Mouse (Mus musculus) limb, embryonic 13.5 days (tissue): ENCODE results near the gene Sox5. TPM values are rescaled to one million over a fixed set of nuclear protein-coding genes. Genes with fewer than 3 reads are reported as not detected.

ENCODE experiments used
- ATAC-seq: fragments of 200-750 bp; cut with Nextera tagmentation; 2 replicates; pipeline ENCODE4 v1.8.0; 2017; ENCODE audit warnings: low read depth, moderate number of reproducible peaks, moderate TSS enrichment; ENCODE audit not compliant: low FRiP score
- H3K27ac ChIP-seq: fragments of 300-500 bp; sonication (generic); 2 replicates; pipeline ENCODE4 v1.5.1; 2015; ENCODE audit warnings: inconsistent platforms, mild to moderate bottlenecking, moderate library complexity
- H3K27me3 ChIP-seq: fragments of 300-500 bp; sonication (generic); 2 replicates; pipeline ENCODE4 v1.6.1; 2015; ENCODE audit warnings: mild to moderate bottlenecking, inconsistent platforms
- H3K36me3 ChIP-seq: fragments of 300-500 bp; sonication (generic); 2 replicates; pipeline ENCODE4 v1.6.1; 2015; ENCODE audit warnings: inconsistent platforms, mild to moderate bottlenecking, moderate library complexity
- H3K4me1 ChIP-seq: fragments of 300-500 bp; sonication (generic); 2 replicates; pipeline ENCODE4 v1.6.1; 2015; ENCODE audit warnings: inconsistent platforms
- H3K4me2 ChIP-seq: fragments of 300-500 bp; sonication (generic); replicated peaks from 2 replicates; pipeline ENCODE4 v1.6.1; 2015; ENCODE audit warnings: inconsistent platforms, mild to moderate bottlenecking, moderate library complexity
- H3K4me3 ChIP-seq: fragments of 300-500 bp; sonication (generic); 2 replicates; pipeline ENCODE4 v1.5.1; 2015; ENCODE audit warnings: moderate library complexity, mild to moderate bottlenecking, inconsistent platforms
- H3K9ac ChIP-seq: fragments of 300-500 bp; sonication (generic); 2 replicates; pipeline ENCODE4 v1.6.1; 2015; ENCODE audit warnings: mild to moderate bottlenecking, inconsistent platforms
- H3K9me3 ChIP-seq: fragments of 300-500 bp; sonication (generic); 2 replicates; pipeline ENCODE4 v1.6.1; 2016; ENCODE audit warnings: inconsistent platforms
- WGBS: fragments of 180-500 bp; shearing (Covaris S2); methylation state at CpG from one replicate; pipeline ENCODE4 v1.1.7; 2015; 5-methylcytosine and 5-hydroxymethylcytosine counted together
- polyA plus RNA-seq: library from polyadenylated mRNA; unstranded; fragments of >200 nt; fragmentation: Nextera tagmentation; extraction: Ambion mirVana; gene quantifications from 2 replicates; pipeline ENCODE4 v1.2.1, GENCODE M21; 2015

Sox5 gene
- polyA plus RNA-seq, 1 experiment from 2014 or later, result 89.0 TPM

GRCm38 (mm10) chr6:144067491-144067890 is 714.3 kb downstream of the Sox5 start:
- Histone ChIP-seq H3K27me3 (no peaks in the 10 kb centered on the region), H3K9me3 (no peaks in the 10 kb centered on the region), H3K4me2 (no peak overlapping the region), H3K36me3 (no peaks in the 10 kb centered on the region), H3K4me1 (no peaks in the 10 kb centered on the region), H3K9ac (no peak overlapping the region), H3K27ac (no peak overlapping the region), H3K4me3 (no peak overlapping the region)
- WGBS, result 81% methylated on average over 7 of the region's 7 CpGs
- ATAC-seq, result no peak

GRCm38 (mm10) chr6:144062428-144062827 is 719.3 kb downstream of the Sox5 start:
- Histone ChIP-seq H3K4me3 (no peak overlapping the region), H3K4me2 (no peak overlapping the region), H3K9ac (no peak overlapping the region), H3K9me3 (no peaks in the 10 kb centered on the region), H3K4me1 (peaks cover 2% of the 10 kb centered on the region; the same call in 1 of the 2 replicates), H3K27ac (no peak overlapping the region), H3K36me3 (no peaks in the 10 kb centered on the region), H3K27me3 (no peaks in the 10 kb centered on the region)
- no peak for ATAC-seq
- WGBS, result 90% methylated on average over 8 of the region's 8 CpGs

- no peak for ATAC-seq
- no peaks in the 10 kb centered on the region for H3K27me3 ChIP-seq
- H3K27ac ChIP-seq, result no peak overlapping the region
- 90% methylated on average over 8 of the region's 8 CpGs for WGBS
- no peak overlapping the region for H3K4me3 ChIP-seq
- H3K4me1 ChIP-seq, result peaks cover 6% of the 10 kb centered on the region; the same call in 1 of the 2 replicates
- H3K9me3 ChIP-seq, result no peaks in the 10 kb centered on the region
- H3K9ac ChIP-seq, result no peak overlapping the region
- H3K36me3 ChIP-seq, result no peaks in the 10 kb centered on the region
- H3K4me2 ChIP-seq, result no peak overlapping the region
Observed at GRCm38 (mm10) chr6:144061814-144062213, 720.0 kb downstream of the Sox5 start.

- no peak overlapping the region for H3K9ac ChIP-seq
- peaks cover 26% of the 10 kb centered on the region for H3K4me1 ChIP-seq
- ATAC-seq, result no peak; the same call in 1 of the 2 replicates
- H3K27me3 ChIP-seq, result no peaks in the 10 kb centered on the region
- H3K36me3 ChIP-seq, result no peaks in the 10 kb centered on the region
- WGBS, result 72% methylated on average over 14 of the region's 14 CpGs
- H3K9me3 ChIP-seq, result no peaks in the 10 kb centered on the region
- H3K27ac ChIP-seq, result peak overlapping the region; percentile 92
- H3K4me3 ChIP-seq, result no peak overlapping the region
- no peak overlapping the region for H3K4me2 ChIP-seq
Observed at GRCm38 (mm10) chr6:144057098-144057632, 724.6 kb downstream of the Sox5 start.

- H3K27ac ChIP-seq, result peak overlapping the region; percentile 92
- H3K9ac ChIP-seq, result no peak overlapping the region
- ATAC-seq, result peak; percentile 92
- no peaks in the 10 kb centered on the region for H3K27me3 ChIP-seq
- H3K4me3 ChIP-seq, result no peak overlapping the region
- 0 out of 2 replicates have a peak overlapping the region, but pooled peaks have one; percentile 16 for H3K4me2 ChIP-seq
- no peaks in the 10 kb centered on the region for H3K36me3 ChIP-seq
- peaks cover 26% of the 10 kb centered on the region for H3K4me1 ChIP-seq
- WGBS, result 48% methylated on average over 10 of the region's 10 CpGs
- no peaks in the 10 kb centered on the region for H3K9me3 ChIP-seq
Observed at GRCm38 (mm10) chr6:144056252-144057097, 725.3 kb downstream of the Sox5 start.

- no peak overlapping the region for H3K27ac ChIP-seq
- H3K36me3 ChIP-seq, result no peaks in the 10 kb centered on the region
- H3K4me1 ChIP-seq, result peaks cover 33% of the 10 kb centered on the region
- no peaks in the 10 kb centered on the region for H3K9me3 ChIP-seq
- H3K9ac ChIP-seq, result no peak overlapping the region
- no peak overlapping the region for H3K4me2 ChIP-seq
- H3K4me3 ChIP-seq, result no peak overlapping the region
- 80% methylated on average over 5 of the region's 5 CpGs for WGBS
- H3K27me3 ChIP-seq, result no peaks in the 10 kb centered on the region
- ATAC-seq, result no peak
Observed at GRCm38 (mm10) chr6:144052487-144052886, 729.3 kb downstream of the Sox5 start.

GRCm38 (mm10) chr6:144051316-144051715 is 730.5 kb downstream of the Sox5 start:
- 94% methylated on average over 5 of the region's 5 CpGs for WGBS
- no peak for ATAC-seq
- H3K9me3 ChIP-seq, result no peaks in the 10 kb centered on the region
- H3K4me2 ChIP-seq, result no peak overlapping the region
- no peak overlapping the region for H3K9ac ChIP-seq
- no peaks in the 10 kb centered on the region for H3K27me3 ChIP-seq
- H3K36me3 ChIP-seq, result no peaks in the 10 kb centered on the region
- H3K27ac ChIP-seq, result no peak overlapping the region
- H3K4me1 ChIP-seq, result peaks cover 34% of the 10 kb centered on the region
- H3K4me3 ChIP-seq, result no peak overlapping the region

GRCm38 (mm10) chr6:144048201-144048924 is 733.4 kb downstream of the Sox5 start:
- H3K27me3 ChIP-seq, result no peaks in the 10 kb centered on the region
- 0 out of 2 replicates have a peak, but pooled peaks have one; percentile 35 for ATAC-seq
- peak overlapping the region; percentile 58; the same call in 1 of the 2 replicates for H3K27ac ChIP-seq
- no peak overlapping the region for H3K9ac ChIP-seq
- H3K4me1 ChIP-seq, result peaks cover 35% of the 10 kb centered on the region
- H3K9me3 ChIP-seq, result no peaks in the 10 kb centered on the region
- H3K4me3 ChIP-seq, result no peak overlapping the region
- no peaks in the 10 kb centered on the region for H3K36me3 ChIP-seq
- no peak overlapping the region for H3K4me2 ChIP-seq
- 36% methylated on average over 3 of the region's 3 CpGs for WGBS

- H3K36me3 ChIP-seq, result no peaks in the 10 kb centered on the region
- 67% methylated on average over 9 of the region's 9 CpGs for WGBS
- no peak for ATAC-seq
- H3K4me1 ChIP-seq, result peaks cover 58% of the 10 kb centered on the region
- no peak overlapping the region for H3K4me3 ChIP-seq
- H3K9me3 ChIP-seq, result no peaks in the 10 kb centered on the region
- H3K9ac ChIP-seq, result no peak overlapping the region
- no peak overlapping the region; the same call in 1 of the 2 replicates for H3K27ac ChIP-seq
- no peaks in the 10 kb centered on the region for H3K27me3 ChIP-seq
- H3K4me2 ChIP-seq, result no peak overlapping the region
Observed at GRCm38 (mm10) chr6:144045503-144045902, 736.3 kb downstream of the Sox5 start.

- ATAC-seq, result no peak
- 83% methylated on average over 3 of the region's 3 CpGs for WGBS
- Histone ChIP-seq H3K9ac (no peak overlapping the region), H3K27ac (0 out of 2 replicates have a peak overlapping the region, but pooled peaks have one; percentile 28), H3K4me1 (peaks cover 67% of the 10 kb centered on the region), H3K4me3 (no peak overlapping the region), H3K9me3 (no peaks in the 10 kb centered on the region), H3K36me3 (no peaks in the 10 kb centered on the region), H3K27me3 (no peaks in the 10 kb centered on the region), H3K4me2 (no peak overlapping the region)
Observed at GRCm38 (mm10) chr6:144044381-144044780, 737.4 kb downstream of the Sox5 start.

GRCm38 (mm10) chr6:144042936-144043335 is 738.8 kb downstream of the Sox5 start:
- Histone ChIP-seq H3K27ac (peak overlapping the region; percentile 80), H3K36me3 (no peaks in the 10 kb centered on the region), H3K4me2 (no peak overlapping the region), H3K9me3 (no peaks in the 10 kb centered on the region), H3K4me1 (peaks cover 67% of the 10 kb centered on the region), H3K4me3 (no peak overlapping the region), H3K27me3 (no peaks in the 10 kb centered on the region), H3K9ac (no peak overlapping the region; the same call in 1 of the 2 replicates)
- 40% methylated on average over 5 of the region's 5 CpGs for WGBS
- ATAC-seq, result no peak

- Histone ChIP-seq H3K9me3 (no peaks in the 10 kb centered on the region), H3K4me3 (no peak overlapping the region), H3K9ac (no peak overlapping the region), H3K27ac (peak overlapping the region; percentile 16; the same call in 1 of the 2 replicates), H3K27me3 (no peaks in the 10 kb centered on the region), H3K4me2 (no peak overlapping the region), H3K4me1 (peaks cover 60% of the 10 kb centered on the region), H3K36me3 (peaks cover 2% of the 10 kb centered on the region; the same call in 1 of the 2 replicates)
- ATAC-seq, result no peak
- WGBS, result 75% methylated on average over 9 of the region's 9 CpGs
Observed at GRCm38 (mm10) chr6:144041941-144042340, 739.8 kb downstream of the Sox5 start.
